Mouse (Mus musculus) thymus, postnatal 14 days (tissue): Measurements from ENCODE around the gene Cyp4a31.
"Not testable (repeated sequence)": the region's sequence is repeated elsewhere in the genome, so short reads cannot be mapped to it uniquely, and the experiment has no call there.

Experiments used
- DNase-seq: peaks from one replicate; pipeline ENCODE4 v3.0.0; 2021

Cyp4a31 gene

DNA sequence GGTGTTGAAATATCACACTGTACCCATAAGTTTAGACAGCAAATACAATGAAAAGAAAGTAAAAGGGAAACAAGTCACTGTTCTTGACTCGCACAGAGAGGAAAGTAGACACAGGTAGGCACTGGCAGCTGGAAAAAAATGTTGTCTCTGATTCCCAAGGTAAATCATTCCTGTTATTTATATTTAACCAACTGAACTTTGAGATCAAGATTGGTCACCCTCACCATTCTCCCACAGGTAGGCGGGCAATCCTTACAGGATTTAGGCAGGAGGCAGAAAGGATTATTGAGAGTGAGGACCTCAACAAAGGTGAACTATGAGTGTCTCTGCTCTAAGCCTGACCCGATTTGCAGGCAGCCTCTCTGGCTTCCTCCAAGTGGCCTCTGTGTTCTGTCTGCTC is at the start of gene Cyp4a31:
Cyp4a31 (plus strand) TSS at position 249 of the 400 bp plus-strand sequence.
- no peak for DNase-seq

DNA sequence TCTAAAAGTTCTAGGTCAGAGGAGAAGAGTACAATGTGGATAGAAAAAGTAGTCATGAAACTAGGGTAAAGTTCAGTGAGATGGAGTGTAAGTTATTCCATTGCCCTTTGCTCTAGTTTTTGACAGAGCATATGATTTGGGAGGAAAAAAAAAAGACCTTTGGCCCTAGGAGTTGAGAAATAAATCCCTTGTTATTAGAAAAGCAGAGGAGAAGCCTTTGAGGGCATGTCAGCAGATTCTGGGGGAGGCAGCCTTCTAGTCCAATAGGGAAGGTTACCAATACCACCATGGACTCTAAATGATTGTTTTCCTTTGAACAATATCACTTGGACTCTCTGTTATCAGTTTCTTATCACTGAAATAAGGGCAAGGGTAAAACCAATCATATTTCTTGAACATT is 49.5 kb upstream of the Cyp4a31 start:
- not testable (repeated sequence) for DNase-seq

DNA sequence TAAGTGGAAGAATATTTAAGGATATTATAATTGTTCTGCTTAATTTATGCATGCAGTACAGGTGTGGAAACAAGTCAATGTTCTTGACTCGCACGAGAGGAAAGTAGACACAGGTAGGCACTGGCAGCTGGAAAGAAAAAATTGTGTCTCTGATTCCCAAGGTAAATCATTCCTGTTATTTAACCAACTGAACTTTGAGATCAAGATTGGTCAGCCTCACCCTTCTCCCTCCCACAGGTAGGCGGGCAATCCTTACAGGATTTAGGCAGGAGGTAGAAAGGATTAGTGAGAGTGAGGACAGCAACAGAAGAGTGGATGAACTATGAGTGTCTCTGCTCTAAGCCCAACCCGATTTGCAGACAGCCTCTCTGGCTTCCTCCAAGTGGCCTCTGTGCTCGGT is 45.4 kb upstream of the Cyp4a31 start, which contains the start of gene Cyp4a10:
Cyp4a10 (plus strand) TSS at position 265 of the 400 bp plus-strand sequence.
- not testable (repeated sequence) for DNase-seq

DNA sequence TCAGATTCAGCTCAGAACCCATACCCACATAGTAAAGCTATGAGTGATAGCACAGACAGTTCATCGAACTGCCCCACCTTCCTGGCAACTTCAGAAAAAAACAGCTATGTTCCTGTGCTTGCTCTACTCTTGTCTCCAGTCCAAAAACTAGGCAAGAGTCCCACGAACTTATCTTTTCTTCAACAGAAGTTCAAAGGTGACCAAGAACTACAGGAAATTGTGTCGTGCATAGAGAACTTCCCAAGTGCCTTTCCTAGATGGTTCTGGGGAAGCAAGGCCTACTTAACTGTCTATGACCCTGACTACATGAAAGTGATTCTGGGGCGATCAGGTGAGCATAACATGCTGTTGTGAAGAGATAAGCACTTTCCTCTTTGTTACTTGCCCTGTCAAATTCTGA is 44.0 kb upstream of the Cyp4a31 start:
- DNase-seq = no peak

DNA sequence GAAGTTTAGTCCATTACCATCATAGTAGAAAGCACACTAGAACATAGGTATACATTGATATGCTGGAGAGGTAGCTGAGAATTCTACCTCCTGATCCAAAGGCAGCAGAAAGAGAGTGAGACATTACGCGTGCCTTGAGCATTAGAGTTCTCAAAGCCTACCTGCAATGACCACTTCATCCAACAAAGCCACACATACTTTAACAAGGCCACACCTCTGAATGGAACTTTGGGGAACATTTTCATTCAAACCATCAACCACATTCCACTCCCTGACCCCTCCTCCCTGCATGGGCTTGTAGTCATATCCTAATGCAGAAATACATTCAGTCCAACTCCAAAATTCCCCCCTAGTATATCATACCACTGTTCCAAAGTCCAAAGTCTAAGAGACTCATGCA is 41.7 kb upstream of the Cyp4a31 start:
- no peak for DNase-seq

DNA sequence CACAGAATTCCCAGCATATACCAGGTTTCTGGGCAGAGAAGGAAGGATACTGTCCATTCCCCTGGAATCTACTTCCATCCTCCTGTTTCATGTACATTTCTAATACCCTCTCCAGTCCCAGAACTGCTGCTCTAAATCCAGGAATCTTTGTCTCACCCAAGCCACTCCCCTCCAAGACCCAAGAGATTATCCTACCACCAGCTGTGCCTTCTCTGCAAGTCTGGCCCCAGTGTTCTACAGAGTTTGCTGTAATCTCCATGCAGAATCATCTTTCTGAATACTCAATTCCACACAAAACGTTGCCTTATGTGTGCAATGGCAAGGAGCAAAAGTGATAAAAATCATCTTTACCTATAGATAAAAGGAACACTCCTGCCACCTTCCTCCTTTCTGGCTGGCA is 18.3 kb upstream of the Cyp4a31 start:
- no peak for DNase-seq

DNA sequence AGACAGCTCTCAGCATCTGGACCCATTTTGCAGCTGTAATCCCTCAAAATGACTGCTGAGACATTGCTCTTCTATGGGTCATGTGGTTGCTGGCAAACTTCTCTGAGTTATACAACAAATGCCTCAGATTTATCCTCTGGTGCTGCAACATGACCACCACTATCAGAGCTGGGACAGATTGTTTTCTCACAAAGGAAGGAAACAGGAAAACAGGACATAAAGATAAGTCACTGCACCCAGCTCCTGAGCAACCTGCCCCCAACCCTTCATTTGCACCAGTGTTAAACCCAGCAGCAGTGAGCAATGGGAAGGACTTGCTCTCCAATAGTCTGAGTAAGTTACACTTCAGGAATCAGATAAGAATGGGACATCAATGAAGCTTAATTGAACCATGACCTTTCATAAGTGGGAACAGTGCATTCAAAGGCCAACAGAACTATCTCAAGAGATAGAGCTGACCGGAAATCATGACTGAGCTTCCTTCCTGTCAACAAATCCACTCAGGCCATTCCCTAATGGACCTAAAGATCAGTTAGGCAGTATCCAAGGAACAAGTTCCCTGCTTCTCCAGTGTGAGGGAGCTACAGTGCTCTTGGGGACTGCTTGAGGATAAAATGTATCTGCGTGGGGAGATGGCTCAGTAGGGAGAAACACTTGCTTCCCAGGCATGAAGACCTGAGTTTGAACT is 17.2 kb upstream of the Cyp4a31 start:
- DNase-seq = no peak

DNA sequence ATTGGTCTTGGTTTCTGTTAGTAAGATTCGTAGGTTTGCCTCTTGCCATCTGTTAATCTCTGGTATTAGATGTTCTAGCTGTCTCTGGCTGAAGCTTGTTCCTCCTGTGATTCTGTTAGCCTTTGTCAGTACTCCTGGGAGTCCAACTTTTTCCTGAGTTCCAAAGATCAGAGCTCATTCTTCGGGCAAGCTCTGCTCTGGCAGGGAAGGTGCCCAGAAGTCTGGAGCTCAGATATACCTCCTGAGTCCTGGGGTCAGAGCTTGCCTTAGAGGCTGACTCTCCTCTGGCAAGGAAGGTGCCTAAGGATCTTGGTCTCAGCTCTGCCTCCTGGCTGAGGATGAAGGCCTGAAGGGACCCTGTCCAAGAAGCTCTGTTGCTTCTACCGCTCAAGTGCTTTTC is 10.7 kb upstream of the Cyp4a31 start:
- DNase-seq = no peak

DNA sequence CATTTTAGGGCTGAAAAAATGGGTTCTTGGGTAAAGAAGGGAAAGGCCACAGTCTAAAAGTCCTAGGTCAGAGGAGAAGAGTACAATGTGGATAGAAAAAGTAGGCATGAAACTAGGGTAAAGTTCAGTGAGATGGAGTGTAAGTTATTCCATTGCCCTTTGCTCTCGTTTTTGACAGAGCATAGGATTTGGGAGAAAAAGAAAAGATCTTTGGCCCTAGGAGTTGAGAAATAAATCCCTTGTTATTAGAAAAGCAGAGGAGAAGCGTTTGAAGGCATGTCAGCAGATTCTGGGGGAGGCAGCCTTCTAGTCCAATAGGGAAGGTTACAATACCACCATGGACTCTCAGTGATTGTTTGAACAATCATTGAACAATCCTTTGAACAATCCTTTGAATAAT is 7.9 kb upstream of the Cyp4a31 start:
- no peak for DNase-seq

DNA sequence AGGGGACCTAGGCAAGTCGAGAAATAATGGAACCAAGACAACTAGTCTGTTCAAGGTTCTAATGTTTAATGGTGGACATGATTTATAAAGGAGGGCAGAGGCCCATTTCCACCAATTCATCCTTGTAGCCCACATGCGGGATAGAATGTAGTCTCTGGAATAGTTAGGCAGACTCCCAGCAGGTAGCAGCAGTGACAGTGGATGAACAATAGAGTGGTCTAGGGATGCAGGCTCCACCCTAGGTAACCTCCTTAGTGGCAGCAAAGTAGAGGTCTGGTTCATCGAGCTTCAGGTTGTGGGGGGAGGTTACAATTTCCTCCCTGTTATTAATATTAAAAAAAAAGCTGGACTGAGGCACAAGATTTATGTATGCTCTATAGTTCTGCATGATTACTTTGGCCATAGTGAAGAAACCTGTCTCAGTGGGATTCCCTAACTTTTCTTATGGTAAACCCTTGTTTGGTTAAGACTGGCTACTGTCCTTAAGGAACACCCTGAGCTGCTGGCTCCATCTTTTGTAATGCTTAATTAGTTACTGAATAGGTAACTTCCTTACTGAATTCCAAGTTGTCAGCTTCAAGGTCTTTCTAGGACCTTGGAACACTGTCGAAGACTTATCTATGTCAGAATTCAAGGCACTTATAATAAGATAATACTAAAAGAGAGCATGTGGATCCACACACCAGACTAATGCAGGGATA is 5.4 kb upstream of the Cyp4a31 start:
- DNase-seq = no peak

DNA sequence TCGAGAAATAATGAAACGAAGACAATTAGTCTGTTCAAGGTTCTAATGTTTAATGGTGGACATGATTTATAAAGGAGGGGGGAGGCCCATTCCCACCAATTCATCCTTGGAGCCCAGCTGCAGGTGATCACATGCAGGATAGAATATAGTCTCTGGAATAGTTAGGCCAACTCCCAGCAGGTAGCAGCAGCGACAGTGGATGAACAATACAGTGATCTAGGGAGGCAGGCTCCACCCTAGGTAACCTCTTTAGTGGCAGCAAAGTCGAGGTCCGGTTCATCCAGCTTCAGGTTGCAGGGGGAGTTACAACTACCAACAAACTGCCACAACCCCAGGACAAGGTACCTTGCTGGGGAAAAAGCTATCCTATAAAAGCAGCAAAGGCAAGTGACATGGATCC is 2.2 kb upstream of the Cyp4a31 start:
- DNase-seq = not testable (repeated sequence)

DNA sequence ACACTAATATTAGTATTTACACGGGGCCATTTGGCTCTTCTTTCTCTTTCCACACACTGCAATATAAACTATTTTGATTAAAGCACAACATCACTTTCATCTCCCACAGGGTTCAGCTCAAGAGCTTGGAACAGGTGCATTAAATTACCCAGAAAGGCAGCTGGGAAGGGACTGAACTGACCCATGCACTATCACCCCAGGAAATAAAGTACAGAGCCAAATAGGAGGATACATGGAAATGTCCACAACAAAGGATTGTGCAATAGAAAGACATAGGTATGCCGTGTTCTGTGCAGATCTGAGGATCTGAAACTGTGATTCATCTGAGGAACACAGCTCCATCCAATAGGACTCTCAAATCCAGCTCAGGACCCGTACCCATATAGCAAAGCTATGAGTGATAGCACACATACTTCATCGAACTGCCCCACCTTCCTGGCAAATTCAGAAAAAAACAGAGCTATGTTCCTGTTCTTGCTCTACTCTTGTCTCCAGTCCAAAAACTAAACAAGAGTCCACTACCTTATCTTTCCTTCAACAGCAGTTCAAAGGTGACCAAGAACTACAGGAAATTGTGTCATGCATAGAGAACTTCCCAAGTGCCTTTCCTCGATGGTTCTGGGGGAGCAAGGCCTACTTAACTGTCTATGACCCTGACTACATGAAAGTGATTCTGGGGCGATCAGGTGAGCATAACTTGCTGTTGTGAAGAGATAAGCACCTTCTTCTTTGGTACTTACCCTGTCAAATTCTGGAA is 1.2 kb downstream of the Cyp4a31 start:
- not testable (repeated sequence) for DNase-seq

DNA sequence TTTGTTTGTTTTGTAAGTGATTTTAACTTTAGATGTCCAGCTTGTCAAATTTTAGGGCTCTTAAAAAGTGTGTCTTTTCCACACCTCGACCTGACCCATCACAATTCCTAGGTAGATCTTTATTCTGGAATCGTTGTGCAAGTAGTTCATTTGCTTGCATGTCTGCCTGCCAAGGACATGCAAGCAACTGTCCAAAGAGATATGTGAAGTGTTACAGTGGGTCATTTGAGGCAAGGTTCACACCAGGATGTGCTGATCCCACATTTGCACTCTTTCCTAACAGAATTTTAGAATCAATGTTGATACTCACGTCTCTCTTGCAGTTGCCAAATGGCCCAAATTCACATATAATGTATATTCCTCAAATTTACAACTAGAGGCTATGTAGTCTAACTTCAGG is 11.8 kb downstream of the Cyp4a31 start:
- no peak for DNase-seq

DNA sequence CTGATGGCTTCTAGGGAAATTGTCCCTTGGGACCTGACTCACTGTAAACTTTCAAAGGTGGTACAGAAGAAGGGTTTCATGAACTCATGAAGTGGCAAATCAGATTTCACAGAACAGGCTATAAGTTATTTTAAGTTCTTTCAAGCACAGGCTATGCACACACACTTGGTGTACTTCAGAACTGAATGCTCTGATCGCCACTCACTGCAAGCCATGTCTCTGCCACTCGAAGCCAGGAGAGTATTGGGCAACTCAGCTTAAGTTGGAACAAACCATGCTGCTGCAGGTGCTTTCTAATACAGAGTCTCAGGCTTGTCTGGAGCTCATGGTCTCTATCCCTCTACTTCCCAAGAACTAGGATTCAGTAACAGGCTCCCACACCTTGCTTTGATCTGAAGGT is 12.3 kb downstream of the Cyp4a31 start:
- no peak for DNase-seq

DNA sequence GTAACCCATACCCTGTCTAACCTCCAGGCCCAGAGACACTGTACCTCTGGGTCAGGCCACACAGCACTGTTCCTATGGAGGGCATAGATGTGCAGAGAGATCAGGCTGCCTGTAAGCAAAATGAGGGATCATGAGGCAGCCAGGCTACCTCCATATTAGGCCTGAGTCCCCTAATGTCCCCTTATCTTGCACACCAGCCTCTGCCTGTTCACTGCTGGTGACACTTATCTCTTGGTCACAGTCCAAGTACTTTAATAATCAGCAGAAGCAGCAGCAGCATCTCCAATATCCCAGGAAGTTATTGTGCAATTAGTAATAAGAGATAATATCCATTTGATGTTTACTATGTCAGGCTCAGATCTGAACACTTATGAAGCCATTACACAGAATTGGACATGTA is 19.6 kb downstream of the Cyp4a31 start:
- DNase-seq = no peak

DNA sequence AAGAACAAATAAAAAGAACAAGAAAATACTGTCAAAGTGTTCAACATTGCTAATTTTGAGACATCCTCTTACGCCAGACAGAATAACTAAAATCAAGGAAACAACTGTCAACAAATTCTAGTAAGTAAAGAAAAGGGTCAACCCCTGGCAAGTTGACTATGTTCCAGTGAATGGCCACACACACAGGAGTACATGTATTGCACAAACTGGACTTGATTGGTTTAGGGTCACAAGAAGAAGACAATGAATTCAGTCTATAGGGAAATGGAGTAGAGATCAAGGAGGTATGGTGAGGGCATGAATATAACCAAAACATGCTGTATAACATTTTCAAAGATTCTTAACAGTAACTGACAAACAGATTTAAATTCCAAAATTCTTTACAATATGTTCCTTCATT is 32.9 kb downstream of the Cyp4a31 start:
- no peak for DNase-seq

DNA sequence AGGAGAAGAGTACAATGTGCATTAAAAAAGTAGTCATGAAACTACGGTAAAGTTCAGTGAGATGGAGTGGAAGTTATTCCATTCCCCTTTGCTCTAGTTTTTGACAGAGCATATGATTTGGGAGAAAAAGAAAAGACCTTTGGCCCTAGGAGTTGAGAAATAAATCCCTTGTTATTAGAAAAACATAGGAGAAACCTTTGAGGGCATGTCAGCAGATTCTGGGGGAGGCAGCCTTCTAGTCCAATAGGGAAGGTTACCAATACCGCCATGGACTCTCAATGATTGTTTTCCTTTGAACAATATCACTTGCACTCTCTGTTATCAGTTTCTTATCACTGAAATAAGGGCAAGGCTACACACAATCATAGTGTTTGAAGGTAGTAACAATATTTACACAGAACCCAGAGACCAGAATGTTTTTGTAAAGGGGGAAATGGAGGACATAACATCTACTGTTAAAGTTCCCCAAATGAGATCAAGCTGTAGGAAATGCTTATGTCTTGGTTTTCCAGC is 33.4 kb downstream of the Cyp4a31 start:
- DNase-seq = no peak

DNA sequence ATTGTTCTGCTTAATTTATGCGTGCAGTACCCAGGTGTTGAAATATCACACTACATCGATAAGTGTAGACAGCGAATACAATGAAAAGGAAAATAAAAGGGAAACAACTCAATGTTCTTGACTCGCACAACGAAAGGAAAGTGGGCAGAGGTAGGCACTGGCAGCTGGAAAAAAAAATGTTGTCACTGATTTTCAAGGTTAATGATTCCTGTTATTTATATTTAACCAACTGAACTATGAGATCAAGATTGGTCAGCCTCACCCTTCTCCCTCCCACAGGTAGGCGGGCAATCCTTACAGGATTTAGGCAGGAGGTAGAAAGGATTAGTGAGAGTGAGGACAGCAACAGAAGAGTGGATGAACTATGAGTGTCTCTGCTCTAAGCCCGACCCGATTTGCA is 37.2 kb downstream of the Cyp4a31 start, which contains the start of gene Cyp4a32:
Cyp4a32 (plus strand) TSS at position 359 of the 400 bp plus-strand sequence.
- DNase-seq = not testable (repeated sequence)

DNA sequence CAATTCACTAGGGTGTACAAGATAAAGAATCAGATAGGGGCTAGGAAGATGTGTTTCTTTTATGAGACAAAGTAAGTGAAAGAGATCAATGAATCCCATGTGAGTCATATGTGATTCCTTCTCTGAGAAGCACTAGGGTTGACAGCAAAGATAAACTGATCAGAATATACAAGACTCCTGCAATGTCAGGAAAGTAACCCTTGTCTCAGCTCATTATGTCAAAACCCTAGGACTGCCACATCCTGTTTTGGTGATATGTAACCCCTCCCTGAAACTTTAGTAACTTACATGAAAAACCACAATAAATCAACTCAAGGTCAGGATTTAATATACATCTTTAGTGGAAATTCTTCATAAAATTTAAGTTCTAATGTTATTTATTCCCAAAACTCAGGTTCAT is 50.6 kb downstream of the Cyp4a31 start:
- no peak for DNase-seq

DNA sequence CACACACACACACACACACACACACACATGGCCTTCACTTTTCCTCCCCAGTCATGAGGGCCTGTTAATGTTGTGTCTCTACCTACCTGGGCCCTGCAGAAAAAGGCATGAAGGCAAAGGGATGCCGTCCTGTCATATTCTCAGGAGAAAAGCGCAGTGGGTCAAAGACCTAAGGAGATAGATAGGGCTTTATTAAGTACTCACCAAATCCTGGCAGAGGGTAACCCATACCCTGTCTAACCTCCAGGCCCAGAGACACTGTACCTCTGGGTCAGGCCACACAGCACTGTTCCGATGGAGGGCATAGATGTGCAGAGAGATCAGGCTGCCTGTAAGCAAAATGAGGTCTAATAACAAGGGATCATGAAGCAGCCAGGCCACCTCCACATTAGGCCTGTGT is 62.1 kb downstream of the Cyp4a31 start:
- DNase-seq = not testable (repeated sequence)
